Mouse (Mus musculus) erythroid progenitor cell, adult 5-6 weeks (primary cell): ENCODE data around the gene Zbtb9. TPM values are rescaled to one million over a fixed set of nuclear protein-coding genes. Genes with fewer than 3 reads are reported as not detected.

Source experiments
- ATAC-seq: replicated peaks from 2 replicates; pipeline ENCODE4 v1.8.0; 2016; ENCODE audit warnings: moderate number of reproducible peaks, mild to moderate bottlenecking, moderate TSS enrichment, inconsistent platforms; ENCODE audit not compliant: poor library complexity, low FRiP score, severe bottlenecking
- total RNA-seq, 2 experiments: library from RNA; stranded (forward) in 1 of 2; stranded (reverse) in 1 of 2; fragments of 150-400 nt in 1 of 2; fragments of 186-747, 209-891 nt in 1 of 2; gene quantifications; 2 replicates each; pipeline versions ENCODE4 v1.2.3 to v1.2.4; 2015 to 2017; ENCODE audit warnings: low replicate concordance in 2 of 2

The Zbtb9 gene
- total RNA-seq, 2 experiments from 2014 or later = 8.1 TPM; not detected in 1

DNA sequence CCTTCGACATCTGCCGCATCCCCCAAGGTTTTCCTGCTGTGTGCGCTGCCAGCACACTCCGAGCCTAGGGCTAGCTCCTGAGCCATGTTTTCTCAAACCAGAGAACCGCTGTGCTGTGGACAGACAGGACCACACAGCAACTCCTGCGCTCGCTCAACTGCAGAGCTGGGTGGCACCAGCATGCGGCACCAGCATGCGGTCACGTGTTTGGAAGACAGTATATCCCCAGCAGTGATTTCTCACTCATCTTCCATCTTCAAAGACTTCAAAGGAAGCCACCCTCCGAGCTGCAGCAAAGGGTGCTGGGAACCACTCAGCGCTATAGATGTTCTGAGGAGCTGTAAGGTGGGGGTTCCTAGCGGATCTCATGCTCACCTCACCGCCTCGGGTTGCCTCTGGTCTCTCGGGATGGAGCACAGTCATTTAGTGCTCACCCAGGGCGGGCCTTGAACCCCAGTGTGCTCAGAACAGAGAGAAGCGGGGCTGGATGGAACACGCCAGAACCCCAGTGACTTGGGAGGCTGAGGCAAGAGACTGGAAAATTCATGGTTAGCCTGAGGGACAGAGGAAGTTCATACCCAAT lies 32.0 kb downstream of the Zbtb9 start:
- ATAC-seq = no peak

DNA sequence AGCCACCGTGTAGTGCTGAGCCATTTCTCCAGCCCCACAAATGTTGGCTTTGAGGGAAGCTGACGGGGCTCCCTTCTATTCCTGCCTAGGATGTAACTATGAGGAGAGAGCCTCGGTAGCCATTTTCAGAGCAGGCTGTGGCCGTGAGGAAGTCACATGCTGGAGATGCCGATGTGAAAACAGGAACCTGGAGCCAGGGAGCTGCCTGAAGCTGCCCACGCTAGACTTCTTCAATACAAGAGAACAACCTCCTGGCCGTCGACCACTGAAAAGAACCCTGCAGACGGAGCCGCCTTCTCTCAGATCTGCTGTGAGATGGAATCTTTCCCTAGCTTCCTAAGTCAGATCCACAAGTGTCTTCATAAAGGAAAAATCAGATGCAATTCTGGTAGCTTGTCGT lies 32.7 kb downstream of the Zbtb9 start:
- no peak for ATAC-seq

DNA sequence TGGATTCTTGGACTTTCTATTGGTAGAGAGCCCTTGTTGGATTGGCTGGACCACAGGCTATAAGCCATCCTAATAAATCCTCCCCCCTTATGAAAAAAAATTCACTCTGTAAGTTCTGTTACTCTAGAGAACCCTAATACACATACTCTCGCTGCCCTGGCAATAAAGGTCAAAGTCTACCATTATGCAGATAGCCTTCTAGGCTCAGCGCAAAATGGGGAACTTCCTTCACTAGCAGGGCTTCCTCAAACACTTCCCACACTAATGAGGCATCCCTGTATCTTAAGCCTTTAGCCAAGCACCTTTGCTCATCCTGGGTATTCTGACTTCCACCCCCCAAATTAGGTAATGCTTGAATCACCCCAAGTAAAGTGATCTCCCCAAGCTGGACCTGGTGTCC lies 35.3 kb downstream of the Zbtb9 start:
- ATAC-seq = no peak

DNA sequence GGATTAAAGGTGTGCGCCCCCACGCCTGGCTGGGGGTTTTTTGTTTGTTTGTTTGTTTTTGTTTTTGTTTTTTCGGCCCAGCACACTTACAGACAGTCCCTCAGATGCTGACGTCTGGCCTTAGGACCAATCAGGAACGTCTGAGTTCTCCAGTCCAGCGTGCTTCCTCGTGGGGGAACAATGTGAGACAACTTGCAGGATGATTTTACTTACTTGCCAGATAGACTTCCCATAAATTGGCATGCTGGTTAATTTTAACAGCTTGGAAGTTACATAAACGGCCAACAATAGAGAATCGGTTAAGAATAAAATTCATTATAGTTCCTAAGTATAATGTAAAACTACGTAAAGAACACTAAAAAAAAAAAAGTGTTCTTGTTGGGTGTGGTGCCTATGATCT lies 38.2 kb downstream of the Zbtb9 start:
- ATAC-seq = no peak

DNA sequence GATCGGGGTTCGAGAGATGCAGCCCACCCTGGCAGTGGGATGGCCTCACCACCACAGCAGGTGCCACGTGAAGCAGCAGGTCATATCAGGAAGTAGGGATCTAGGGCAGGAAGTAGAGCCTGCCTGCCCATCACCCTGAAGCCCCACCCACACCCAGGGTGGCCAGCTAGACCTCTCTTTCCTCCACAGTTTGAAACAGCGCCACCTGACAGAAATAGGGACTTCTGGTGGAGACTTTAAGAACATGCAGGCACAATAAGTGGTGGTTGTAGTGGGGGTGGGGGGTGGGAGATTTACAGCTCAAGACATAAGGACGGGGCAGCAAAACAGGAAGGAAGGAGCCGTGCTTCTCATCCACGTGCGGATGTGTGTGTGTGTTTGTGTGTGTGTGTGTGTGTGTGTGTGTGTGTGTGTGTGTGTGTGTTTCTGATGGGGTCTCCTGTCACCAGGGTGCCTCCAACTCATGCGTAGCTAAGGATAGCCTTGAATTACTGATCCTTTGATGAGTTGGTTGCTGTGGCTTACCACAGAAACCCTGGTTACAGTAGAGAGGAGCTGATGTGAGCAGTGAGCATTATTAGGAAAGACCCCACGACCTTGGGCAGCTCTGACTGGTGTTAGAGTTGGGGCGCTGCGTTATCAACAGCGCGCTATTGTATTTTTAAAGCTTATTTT lies 39.2 kb downstream of the Zbtb9 start:
- ATAC-seq = 0 out of 2 replicates have a peak, but pooled peaks have one; percentile 57

DNA sequence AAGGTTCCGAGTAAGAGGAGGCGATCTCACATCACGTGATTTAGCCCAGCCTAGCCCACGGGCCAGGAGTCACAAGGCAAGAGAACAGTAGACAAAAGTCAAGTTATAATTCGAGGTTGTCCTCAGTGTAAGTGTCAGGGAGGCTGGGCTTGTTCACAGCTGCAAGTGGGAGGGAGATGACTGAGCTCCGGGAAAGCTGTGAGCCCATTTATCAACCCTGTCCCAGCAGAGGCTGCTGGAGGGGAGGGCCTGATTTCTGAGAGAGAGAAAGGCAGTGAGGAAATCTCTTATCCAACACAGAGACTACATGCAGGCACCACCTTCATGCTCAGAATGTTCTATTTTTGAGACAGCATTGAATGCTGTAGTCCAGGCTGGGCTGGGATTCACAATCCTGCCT lies 39.9 kb downstream of the Zbtb9 start:
- ATAC-seq = no peak

DNA sequence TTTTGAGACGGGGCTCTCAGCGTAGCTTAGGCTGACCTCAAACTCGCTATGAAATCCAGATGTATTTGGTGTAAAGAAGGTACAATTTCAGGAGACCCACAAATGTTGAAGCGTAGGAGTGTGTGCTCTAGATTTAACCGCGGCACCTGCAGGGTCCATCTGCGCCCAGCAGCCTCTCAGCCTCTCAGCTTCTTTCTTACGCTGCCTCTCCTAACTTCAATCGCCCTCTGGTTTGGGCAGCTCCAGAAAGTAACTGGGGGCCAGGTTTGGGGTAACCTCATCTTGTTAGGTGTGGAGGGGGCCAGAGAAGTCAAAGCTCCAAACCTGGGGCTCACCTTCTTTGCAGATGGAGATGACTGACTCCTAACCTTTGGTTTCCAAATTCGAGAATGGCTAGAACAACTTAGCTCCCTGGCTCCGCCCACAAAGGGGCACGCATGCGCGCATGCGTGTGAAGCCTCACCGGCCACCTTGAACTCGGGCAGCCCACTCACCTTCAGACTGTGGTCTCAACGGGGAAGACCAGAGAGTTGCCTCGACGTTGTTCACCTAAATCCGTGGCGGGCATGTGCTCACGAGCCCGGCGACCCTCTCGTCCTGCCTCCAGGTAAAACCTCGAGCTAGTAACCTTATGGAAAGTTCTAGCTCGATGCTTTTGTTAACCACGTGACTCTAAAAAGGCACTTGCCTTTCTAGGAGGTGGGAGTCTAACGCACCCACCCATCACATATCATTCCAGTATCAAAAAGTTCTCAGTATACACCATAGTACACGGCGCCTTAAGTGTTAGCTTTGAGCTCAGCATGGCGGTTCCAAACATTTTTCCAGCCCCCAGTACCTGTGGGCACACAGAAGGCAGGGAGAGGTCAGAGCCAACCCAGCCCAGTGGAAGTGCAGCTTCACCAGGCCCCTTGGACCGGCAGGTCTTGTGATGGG lies 44.9 kb downstream of the Zbtb9 start:
- ATAC-seq = peak; percentile 87

DNA sequence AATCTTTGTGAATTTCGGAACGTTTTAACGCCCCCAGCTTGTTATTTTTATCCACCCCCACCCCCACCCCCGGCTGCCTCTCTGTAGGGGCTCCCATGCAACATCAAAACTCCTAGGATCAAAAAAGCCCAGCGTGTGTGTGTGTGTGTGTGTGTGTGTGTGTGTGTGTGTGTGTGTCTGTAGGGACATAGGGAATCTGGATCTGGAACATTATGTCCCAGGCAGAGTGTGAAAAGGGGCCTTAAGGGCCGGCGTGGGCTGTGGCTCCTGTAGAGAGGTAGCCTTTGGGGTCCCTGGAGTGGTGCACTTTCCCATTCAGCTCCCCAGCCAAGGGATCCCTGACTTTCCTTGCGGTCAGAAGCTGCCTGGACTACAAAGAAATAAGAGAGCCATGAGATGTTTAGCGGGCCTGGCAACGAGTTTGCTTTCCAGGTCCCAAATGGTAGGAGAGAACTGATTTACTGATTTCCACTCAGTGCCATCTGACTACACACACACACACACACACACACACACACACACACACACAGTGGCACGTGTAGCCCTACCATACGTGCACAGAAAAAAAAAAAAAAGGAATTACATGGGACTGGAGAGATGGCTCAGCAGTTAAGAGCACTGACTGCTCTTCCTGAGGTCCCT lies 45.7 kb downstream of the Zbtb9 start:
- ATAC-seq = no peak

DNA sequence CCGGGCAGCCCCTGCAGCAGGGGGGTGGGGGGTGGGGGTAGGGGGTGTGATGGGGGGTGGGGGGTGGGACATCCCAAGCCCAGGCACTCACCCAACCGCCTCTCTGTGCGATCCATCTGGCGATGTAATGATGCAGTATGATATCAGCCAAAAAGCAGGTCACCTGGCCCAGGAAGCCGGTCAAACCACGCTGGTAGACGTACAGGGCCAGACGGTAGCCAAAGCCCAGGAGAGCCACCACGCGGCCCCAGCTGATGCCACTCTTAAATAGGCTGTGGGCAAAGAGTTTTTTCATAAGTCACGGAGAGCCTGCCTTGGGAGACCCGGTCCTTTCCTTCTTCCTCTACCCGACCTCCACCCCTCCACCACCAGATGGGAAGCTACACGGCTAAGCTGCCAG lies 48.1 kb downstream of the Zbtb9 start:
- no peak for ATAC-seq

DNA sequence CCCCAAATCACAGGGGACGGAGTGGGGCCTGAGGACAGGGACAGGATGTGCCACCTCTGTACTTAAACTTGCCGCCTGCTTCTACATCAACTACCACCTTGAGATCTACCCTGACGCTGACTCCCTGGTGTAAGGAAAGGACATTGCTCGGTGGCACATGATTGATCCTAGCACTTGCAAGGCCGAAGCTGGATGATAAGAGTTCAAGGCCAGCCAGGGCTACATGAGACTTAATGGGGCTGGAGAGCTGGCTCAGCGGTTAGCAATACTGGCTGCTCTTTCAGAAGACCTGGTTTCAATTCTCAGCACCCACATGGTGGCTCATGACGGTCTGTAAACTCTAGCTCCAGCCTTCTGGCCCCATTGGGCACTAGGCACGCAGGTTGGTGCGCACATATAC lies 48.8 kb downstream of the Zbtb9 start:
- no peak for ATAC-seq

DNA sequence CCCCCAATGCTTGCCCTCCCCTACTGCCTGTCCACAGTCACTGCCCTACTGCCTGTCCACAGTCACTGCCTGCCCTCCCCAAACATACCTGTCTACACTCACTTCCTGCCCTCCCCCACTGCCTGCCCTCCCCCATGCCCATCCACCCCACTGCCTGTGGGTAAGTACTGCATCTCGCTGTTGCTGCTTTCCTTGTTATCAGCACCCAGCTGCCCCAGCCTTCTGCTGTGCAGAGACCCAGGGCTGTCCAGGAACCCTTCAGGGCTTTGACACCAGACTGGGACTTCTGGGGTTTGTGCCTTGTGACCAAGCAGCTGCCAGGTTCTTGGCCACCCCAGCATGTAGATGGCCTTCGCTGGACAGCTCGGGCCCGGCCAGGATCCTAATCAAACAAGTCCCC lies 50.4 kb downstream of the Zbtb9 start:
- no peak for ATAC-seq

DNA sequence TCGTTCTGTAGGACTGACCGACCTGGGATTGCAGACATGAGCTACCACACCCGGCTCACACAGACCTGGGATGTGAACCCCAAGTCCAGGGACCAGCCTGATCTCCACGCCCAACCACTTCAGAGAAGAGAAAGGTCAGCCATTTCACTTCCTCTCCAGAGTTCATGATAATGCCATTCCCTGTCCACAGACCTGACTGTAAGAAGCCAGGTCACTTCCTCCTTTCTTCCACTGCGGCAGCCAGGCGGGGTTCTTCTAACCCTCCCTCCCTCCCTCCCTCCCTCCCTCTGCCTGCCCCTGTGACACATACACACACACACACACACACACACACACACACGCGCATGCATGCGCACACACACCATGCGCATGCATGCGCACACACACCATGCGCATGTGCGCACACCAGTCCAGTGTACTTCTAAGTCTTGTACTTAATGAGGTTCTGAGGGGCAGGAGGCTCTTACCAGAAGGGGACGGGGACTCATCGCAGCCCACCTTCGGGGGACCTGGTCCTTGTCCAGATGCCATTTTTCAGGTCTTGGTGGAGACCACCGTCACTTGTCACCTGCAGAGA lies 52.4 kb downstream of the Zbtb9 start:
- no peak for ATAC-seq

DNA sequence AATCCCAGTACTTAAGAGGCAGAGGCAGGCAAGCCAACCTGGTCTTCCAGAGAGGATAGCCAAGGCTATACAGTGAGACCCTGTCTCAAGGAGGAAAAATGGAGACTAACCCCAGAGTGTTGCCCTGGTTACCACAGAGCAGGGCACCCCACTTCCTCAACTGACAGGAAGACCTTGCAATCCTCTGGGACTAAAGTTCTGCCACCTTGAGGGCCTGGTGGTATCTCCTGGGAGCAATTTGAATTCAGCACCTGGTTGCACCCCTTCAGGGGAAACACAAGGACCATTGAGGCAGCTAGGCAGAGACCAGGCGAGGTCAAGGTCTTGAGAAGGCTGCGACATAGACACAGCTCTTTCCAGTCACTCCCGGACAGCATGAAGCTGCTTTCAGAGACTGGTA lies 53.0 kb downstream of the Zbtb9 start:
- no peak for ATAC-seq

DNA sequence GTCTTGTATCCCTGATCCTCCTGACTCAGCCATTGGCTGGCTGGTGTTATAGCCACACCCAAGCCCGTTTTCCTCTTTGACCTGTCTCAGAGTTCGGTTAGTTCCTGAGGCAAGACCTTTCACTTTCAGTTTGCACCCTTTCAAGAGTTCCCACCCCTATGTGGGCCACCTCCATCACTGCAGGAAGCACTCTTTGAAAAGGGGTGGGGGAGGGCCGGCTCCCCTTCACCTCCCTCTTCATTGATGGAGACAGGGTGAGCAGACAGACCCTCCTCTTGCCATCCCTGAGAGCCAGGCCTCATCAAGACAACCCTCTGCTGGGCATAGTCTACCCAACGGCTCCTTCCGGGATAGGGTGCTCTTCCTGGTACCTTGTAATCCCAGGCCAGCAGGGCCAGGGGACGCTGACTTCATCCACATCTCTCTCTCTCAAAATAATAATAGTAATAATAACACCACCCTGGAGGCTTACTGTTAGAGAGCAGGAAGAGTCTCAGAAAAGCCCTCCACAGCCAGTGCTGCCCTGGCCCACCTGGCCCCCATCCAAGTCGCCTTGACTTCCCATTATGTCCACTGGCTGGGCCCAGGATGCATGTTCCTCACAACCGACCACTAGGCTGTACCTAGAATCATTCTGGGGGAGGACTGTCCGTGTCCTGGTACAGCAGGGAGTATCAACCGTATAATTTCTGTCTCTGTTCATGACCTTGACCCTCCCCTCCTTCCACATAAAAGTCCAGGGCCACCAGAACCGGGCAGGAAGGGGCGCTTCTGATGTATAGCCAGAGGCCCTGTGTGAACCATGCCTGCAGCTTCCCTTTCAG lies 54.7 kb downstream of the Zbtb9 start:
- peak; percentile 79 for ATAC-seq

DNA sequence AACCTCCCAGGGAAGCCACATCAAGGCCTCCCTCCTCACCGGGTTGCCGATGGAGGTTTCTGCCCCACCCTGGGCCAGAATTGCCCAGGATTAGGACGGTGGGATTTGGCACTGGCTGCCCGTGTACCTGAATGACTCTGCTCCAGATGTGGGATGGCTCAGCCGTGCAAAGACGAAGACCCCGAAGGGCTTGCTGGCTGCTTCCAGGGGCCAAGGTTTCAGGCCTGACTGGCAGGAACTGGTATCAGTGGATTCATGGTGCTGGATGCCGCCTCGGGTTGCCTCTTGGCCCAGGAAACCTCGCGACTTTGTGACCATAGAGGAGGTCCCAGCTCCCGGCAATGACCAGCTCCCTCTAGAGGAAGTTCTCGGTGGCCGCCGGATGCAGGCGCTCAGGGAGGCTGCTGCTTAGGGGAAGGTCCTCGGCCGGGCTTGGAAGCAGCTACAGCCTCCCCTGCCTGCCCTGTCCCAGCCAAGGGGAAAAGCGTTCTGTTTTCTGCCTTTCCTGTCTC lies 55.4 kb downstream of the Zbtb9 start:
- peak; percentile 87 for ATAC-seq

DNA sequence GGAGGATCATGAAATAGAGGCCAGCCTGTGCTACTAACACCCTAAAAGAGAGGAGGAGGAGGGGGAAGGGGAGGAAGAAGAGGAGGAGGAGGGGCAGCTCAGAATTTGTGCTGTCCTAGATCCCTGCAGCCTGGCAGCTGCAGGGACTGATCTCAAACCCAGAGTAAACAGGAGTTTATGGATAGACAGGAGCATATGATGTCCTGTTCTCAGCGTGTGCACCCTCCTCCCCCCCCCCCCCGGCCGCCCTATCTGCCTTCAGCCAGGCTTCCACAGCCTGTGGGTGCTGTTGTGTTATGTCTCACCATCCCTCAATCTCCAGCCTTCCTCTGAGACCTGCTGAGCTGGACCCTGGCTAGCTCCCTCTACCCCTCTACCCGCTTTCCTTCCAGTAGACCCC lies 55.9 kb downstream of the Zbtb9 start, which contains the start of gene Bak1:
Gene Bak1 (minus strand): TSS at position 101 of the 400 bp plus-strand sequence.
- peak; percentile 7; the same call in 1 of the 2 replicates for ATAC-seq

DNA sequence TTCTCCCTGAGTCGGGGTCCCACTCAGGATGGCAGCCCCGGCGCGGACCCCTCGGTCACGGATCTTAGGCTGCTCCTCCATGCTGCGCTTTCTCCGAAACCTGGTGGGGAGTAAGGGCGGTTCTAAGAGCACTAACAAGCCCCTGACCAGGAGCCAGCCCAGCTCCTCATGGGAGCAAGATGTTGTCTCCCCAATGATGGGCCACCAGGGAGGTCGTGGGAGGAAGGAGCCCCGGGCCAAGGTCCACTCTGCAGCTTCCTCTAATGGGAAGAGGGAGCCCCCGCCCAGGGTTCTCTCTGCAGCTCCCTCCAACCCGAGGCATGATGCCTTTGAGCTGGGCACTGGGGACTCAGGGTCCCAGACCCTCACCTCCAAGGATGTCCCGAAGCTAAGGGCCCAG lies 56.5 kb downstream of the Zbtb9 start:
- ATAC-seq = no peak

DNA sequence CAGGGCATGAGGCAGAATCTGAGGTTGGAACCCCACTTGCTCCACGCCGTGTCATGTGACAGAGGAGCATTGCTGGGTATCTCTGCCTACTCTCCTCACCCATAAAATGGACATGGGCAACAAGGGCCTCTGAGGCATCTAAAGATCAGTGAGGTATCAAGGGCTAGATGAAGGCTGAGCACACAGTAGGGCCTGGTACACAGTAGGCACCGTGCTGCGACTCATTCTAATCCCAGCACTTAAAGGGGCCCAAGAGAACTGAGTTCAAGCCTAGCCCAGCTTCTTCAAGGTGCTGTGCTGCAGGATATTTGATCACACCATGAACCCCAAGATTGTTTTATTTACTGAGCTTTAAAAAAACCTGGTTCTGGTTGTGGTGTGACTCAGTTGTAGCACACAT lies 57.9 kb downstream of the Zbtb9 start:
- ATAC-seq = no peak

DNA sequence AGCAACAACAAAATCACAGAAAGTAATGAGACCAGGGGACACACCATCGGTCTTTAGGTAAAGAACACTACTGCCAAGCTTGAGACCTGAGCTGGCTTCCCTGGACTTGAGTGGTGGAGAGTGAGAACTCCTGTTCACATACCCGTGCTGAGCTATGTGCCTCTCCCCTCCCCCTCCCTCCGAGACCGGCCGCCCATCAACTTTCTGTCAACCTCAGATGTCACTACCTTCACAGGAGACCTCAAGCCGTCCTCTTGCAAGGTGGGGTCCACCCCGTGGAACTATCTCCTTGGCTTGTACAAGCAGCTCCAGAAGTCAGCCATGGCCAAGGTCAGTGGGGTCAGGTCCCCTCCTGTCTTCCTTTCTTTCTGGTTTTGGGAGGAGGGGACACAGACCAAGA lies 59.4 kb downstream of the Zbtb9 start:
- no peak for ATAC-seq
